Mouse (Mus musculus) cerebellum, postnatal 10 days (tissue): ENCODE measurements at regions not wholly inside any gene's neighbourhood (a gene's known extent, or its start where the extent isn't known, plus 50 kb on each side); places are given as distances from the start of the nearest gene placed in this dataset.

Experiments
- DNase-seq, 2 experiments: peaks; one replicate each; pipeline ENCODE4 v3.0.0; 2021; ENCODE audit warnings: mixed read lengths in 2 of 2

DNA sequence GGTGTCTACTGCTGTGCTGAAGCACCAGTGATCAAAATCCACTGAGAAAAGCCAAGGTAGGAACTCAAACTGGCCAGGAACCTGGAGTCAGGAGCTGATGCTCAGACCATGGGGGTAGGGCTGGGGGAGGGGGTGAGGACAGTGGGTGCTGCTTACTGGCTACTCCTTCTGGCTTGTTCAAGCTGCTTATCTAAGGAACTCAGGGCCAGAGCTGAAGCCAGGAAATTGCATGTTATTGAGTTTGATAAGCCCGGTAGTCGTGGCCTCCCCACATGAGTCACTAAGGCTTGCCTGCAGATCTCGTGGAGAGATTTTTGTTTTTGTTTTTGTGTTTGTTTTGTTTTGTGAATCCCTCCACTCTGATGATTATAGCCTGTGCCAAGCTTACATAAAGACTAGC, 65.9 kb downstream of the Tmem215 start:
- DNase-seq, result no peak

DNA sequence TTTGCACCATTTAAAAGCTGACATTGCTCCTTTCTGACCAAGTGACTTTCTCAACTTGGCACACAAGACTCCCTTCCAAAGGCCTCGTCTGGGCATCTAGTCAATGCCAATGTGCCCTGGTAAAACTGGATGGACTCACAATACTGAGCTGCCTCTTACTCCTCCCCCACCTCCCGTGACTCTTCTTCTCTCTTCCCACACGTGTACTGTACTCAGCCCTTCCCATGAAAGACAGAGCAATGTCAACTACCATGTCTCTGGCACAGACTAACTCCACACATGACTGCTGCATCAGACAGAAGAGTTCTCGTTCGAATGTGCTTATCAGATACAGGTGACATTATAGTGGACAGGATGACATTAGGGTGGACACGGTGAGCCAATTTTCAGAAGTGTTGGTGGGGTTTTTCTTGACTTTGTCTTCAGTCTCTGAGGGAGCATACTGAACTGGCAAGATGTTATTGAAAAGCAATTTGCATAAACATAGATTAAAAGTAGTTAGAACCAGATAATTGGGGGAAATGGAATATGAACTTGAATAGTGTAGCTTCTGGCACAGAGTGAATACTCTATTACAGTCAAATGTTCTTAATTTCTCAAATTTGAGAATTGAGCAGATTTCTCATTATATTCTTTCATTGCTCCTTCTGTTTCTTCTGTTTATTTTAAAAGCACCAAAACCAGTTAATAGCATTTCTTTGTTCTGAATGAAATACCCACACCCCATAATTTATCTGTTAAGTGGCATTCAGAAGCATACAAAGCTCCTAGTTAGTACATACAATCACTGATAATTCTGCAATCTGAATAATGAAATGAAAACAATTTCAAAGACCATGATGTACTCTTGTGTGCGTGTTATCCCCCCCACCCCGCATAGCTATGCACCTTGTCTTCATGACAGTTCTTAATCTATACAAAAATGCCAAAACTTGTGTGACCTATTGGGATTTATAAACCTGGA, 71.4 kb downstream of the Tmem215 start:
- no peak for DNase-seq

- no peak for DNase-seq
These were observed 72.1 kb downstream of the Tmem215 start for GRCm38 (mm10) chr4:40544056-40544455.

DNA sequence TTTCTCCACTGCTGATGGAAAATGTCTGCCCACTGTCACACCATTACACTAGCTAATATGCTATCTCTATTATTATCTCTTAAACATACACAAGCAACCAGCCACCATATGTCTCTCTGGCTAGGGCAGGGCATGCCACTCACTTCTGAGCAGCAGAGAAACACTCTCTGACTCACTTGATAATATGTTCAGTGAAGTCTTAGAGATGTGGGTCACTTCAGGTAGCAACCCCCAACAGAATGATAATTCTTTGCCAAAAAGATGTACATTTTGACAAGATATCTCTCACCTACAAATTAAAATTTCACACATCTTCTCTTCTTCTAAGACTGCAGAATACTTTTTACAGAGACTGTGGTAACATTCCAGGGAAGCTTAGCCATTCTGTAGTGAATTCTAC, 72.8 kb downstream of the Tmem215 start:
- DNase-seq, result no peak

DNA sequence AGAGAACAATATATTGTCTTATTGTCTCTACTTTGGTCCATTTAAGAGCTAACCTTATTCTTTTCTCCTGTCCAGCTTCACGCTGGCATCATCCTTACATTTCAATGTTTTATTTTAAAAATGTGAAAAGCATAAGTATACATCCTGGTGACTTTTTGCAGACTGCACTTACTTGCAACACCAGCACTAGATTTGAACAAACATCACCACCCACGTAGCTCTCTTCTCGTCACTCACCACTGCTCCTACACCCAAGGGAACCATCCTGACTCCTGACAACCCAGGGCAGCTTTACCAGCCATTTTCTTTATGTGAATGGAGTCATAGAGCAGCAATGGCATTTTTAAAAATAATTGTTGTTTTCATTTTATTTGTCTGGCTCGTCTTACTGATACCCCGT, 73.7 kb downstream of the Tmem215 start:
- DNase-seq, result no peak

DNA sequence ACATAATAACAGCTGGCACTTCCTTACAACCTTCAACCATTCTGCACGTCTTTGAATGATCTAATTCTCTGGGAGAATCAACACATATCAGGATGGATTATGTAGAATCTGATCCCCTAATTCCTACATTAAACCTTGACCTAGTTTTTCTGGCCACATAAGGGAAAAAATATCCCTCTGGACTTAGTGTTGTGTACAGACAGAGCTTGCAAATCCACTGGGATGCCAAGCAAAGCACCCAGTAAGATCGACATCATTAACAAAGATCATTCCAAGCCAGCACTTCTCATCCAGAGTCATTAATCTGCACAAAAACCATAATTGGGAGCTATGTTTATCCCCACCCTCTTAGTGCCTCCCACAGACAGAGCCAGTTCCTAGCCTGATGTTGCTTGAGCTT, 87.8 kb downstream of the Tmem215 start:
- no peak for DNase-seq

DNA sequence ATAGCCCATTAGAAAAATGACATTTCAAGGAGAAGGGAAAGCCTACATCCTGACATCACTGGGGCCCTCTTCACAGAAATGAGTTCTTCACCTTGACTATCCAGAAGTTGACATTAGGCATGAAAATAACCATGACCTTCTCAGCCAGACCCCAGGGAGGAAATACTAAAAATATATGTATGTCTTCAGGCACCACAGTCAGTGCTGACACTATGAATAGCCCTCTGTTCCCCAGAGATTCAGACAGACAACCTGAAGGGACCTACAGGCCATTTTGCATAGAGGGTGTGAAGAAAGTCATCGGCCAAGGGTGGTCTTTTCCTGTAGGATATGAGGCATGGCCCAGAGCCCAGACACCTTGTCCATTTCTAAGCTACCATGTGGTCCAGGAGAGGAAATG, 101.3 kb downstream of the Tmem215 start:
- DNase-seq, result no peak

DNA sequence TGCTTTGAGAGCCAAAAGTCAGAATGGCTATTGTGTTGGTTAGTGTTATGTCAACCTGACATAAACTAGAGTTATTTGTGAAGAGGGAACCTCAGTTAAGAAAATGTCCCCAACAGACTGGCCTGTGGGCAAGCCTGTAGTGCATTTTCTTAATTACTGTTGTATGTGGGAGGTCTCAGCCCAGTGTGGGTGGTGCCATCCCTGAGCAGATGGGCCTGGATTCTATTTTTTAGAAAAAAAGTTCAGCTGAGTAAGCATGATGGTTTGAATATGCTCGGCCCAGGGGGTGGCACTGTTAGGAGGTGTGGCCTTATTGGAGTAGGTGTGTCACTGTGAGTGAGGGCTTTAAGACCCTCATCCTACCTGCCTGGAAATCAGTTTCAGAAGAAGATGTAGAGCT, 104.0 kb downstream of the Tmem215 start:
- no peak for DNase-seq

DNA sequence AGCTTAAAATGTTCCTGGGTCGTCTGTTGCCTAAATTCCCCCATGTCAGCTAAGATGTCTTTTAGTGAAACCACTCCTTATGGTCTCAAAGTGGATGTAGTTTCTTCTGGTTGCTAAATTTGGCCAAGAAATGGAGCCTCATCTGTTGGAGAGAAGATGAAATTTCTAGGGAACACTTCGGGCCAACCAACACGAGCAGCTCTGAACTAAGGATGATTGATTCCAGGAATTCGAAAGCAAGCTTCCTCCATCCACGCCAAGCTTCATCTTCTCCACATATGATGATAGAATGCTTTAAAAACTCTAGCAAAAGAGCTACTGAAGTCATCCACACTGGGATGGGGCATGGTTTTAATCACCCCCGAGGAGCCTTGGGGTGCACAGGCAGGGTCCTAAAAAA, 112.5 kb downstream of the Tmem215 start:
- no peak for DNase-seq

GRCm38 (mm10) chr4:40584940-40585571, 113.1 kb downstream of the Tmem215 start:
- peak; percentile 77 to 82 for DNase-seq

GRCm38 (mm10) chr4:40586045-40586444, 114.1 kb downstream of the Tmem215 start:
- no peak for DNase-seq

GRCm38 (mm10) chr4:40587254-40587653, 115.3 kb downstream of the Tmem215 start:
- no peak for DNase-seq

GRCm38 (mm10) chr4:40593806-40594205, 109.2 kb downstream of the Aptx start:
- DNase-seq, result no peak

DNA sequence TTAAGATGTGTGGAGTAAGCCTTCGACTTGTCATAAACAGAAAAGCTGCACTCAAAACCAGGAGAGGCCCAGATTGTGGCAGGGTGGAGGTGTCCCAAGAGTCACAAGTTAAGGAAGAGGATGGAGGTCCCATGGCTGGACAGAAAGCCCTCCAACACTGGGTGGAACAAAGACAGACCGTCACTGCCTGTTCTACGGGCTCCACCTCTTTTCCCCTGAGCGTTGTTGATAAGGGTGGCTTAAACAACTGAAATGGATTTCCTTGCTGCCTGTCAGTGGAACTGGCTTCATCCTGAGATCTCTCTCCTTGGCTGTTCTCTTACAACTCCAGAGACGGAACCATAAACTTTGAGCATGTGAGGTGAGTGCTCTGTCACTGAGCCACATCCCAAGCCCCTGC, 78.0 kb downstream of the Aptx start:
- DNase-seq, result no peak

GRCm38 (mm10) chr4:40625911-40626310, 77.1 kb downstream of the Aptx start:
- no peak for DNase-seq
